Mouse (Mus musculus) embryonic facial prominence, embryonic 12.5 days (tissue): Measurements from ENCODE around the gene Pcdh8. TPM values are rescaled to one million over a fixed set of nuclear protein-coding genes. Genes with fewer than 3 reads are reported as not detected.

Experiments
- ATAC-seq: fragments of 200-750 bp; cut with Nextera tagmentation; 2 replicates; pipeline ENCODE4 v1.8.0; 2017; ENCODE audit not compliant: insufficient number of reproducible peaks, insufficient read depth, low FRiP score, low TSS enrichment
- H3K27ac ChIP-seq: fragments of 300-500 bp; sonication (generic); 2 replicates; pipeline ENCODE4 v1.5.1; 2016; ENCODE audit warnings: mild to moderate bottlenecking
- H3K27me3 ChIP-seq: fragments of 300-500 bp; sonication (generic); 2 replicates; pipeline ENCODE4 v1.6.1; 2016; ENCODE audit warnings: mild to moderate bottlenecking, moderate library complexity
- H3K36me3 ChIP-seq: fragments of 300-500 bp; sonication (generic); 2 replicates; pipeline ENCODE4 v1.6.1; 2016; ENCODE audit warnings: mild to moderate bottlenecking
- H3K4me1 ChIP-seq: fragments of 300-500 bp; sonication (generic); 2 replicates; pipeline ENCODE4 v1.6.1; 2016
- H3K4me2 ChIP-seq: fragments of 300-500 bp; sonication (generic); replicated peaks from 2 replicates; pipeline ENCODE4 v1.6.1; 2016; ENCODE audit warnings: mild to moderate bottlenecking, moderate library complexity
- H3K4me3 ChIP-seq: fragments of 300-500 bp; sonication (generic); 2 replicates; pipeline ENCODE4 v1.5.1; 2016; ENCODE audit warnings: mild to moderate bottlenecking
- H3K9ac ChIP-seq: fragments of 300-500 bp; sonication (generic); 2 replicates; pipeline ENCODE4 v1.6.1; 2016; ENCODE audit warnings: mild to moderate bottlenecking, moderate library complexity
- H3K9me3 ChIP-seq: fragments of 300-500 bp; sonication (generic); 2 replicates; pipeline ENCODE4 v1.6.1; 2016; ENCODE audit warnings: mild to moderate bottlenecking, moderate library complexity
- whole genome bisulfite sequencing: fragments of 180-500 bp; shearing (Covaris S2); methylation state at CpG from one replicate; pipeline ENCODE4 v1.1.7; 2016; 5-methylcytosine and 5-hydroxymethylcytosine counted together
- polyA plus RNA-seq: library from polyadenylated mRNA; unstranded; fragments of >200 nt; fragmentation: Nextera tagmentation; extraction: Ambion mirVana; gene quantifications from 2 replicates; pipeline ENCODE4 v1.2.1, GENCODE M21; 2016

The Pcdh8 gene
- 6.6 and 8.4 TPM in 2 replicates for polyA plus RNA-seq

GRCm38 (mm10) chr14:79771094-79771535, at the start of gene Pcdh8:
Gene Pcdh8, minus strand, starts transcription at chr14:79771312.
- peaks cover 41% of the 10 kb centered on the region for H3K4me1 ChIP-seq
- H3K27me3 ChIP-seq: peaks cover 89% of the 10 kb centered on the region
- WGBS: under 1% methylated on average over 30 of the region's 30 CpGs
- no peak within 1 kb of the TSS; the same call in 1 of the 2 replicates for H3K9ac ChIP-seq
- H3K4me2 ChIP-seq: peak within 1 kb of the TSS; percentile 48
- ATAC-seq: peak; percentile 89
- H3K4me3 ChIP-seq: peak within 1 kb of the TSS; percentile 34
- H3K9me3 ChIP-seq: no peaks in the 10 kb centered on the region
- no peak within 1 kb of the TSS for H3K27ac ChIP-seq
- no peaks in the 10 kb centered on the region for H3K36me3 ChIP-seq

GRCm38 (mm10) chr14:79814709-79815108, 43.6 kb upstream of the Pcdh8 start:
- WGBS: 63% methylated on average over 8 of the region's 8 CpGs
- Histone ChIP-seq H3K36me3 (no peaks in the 10 kb centered on the region), H3K9me3 (no peaks in the 10 kb centered on the region), H3K27me3 (no peaks in the 10 kb centered on the region), H3K4me1 (no peaks in the 10 kb centered on the region), H3K9ac (no peak overlapping the region), H3K4me3 (no peak overlapping the region), H3K27ac (no peak overlapping the region), H3K4me2 (no peak overlapping the region)
- no peak for ATAC-seq

- no peak overlapping the region for H3K27ac ChIP-seq
- no peaks in the 10 kb centered on the region for H3K27me3 ChIP-seq
- no peaks in the 10 kb centered on the region for H3K9me3 ChIP-seq
- H3K36me3 ChIP-seq: no peaks in the 10 kb centered on the region
- H3K4me1 ChIP-seq: no peaks in the 10 kb centered on the region
- 44% methylated on average over 1 of the region's 1 CpGs for WGBS
- H3K4me3 ChIP-seq: no peak overlapping the region
- no peak overlapping the region for H3K4me2 ChIP-seq
- ATAC-seq: no peak
- H3K9ac ChIP-seq: no peak overlapping the region
These were observed 43.0 kb upstream of the Pcdh8 start for GRCm38 (mm10) chr14:79814084-79814483.

- no peak for ATAC-seq
- no peak overlapping the region for H3K9ac ChIP-seq
- H3K9me3 ChIP-seq: no peaks in the 10 kb centered on the region
- H3K36me3 ChIP-seq: no peaks in the 10 kb centered on the region
- H3K4me3 ChIP-seq: no peak overlapping the region
- no peak overlapping the region for H3K4me2 ChIP-seq
- H3K27me3 ChIP-seq: no peaks in the 10 kb centered on the region
- 74% methylated on average over 8 of the region's 8 CpGs for WGBS
- no peak overlapping the region for H3K27ac ChIP-seq
- no peaks in the 10 kb centered on the region for H3K4me1 ChIP-seq
These were observed 22.1 kb upstream of the Pcdh8 start for GRCm38 (mm10) chr14:79793179-79793578.

GRCm38 (mm10) chr14:79789535-79789934, 18.4 kb upstream of the Pcdh8 start:
- Histone ChIP-seq H3K4me2 (no peak overlapping the region), H3K36me3 (no peaks in the 10 kb centered on the region), H3K4me1 (no peaks in the 10 kb centered on the region), H3K9ac (no peak overlapping the region), H3K9me3 (no peaks in the 10 kb centered on the region), H3K27ac (no peak overlapping the region), H3K4me3 (no peak overlapping the region), H3K27me3 (no peaks in the 10 kb centered on the region)
- ATAC-seq: no peak
- WGBS: 53% methylated on average over 4 of the region's 4 CpGs

- 66% methylated on average over 2 of the region's 2 CpGs for WGBS
- Histone ChIP-seq H3K4me1 (no peaks in the 10 kb centered on the region), H3K4me2 (no peak overlapping the region), H3K27ac (no peak overlapping the region), H3K9me3 (no peaks in the 10 kb centered on the region), H3K36me3 (no peaks in the 10 kb centered on the region), H3K4me3 (no peak overlapping the region), H3K9ac (no peak overlapping the region), H3K27me3 (no peaks in the 10 kb centered on the region)
- ATAC-seq: no peak
These were observed 17.6 kb upstream of the Pcdh8 start for GRCm38 (mm10) chr14:79788656-79789204.

- H3K4me3 ChIP-seq: no peak overlapping the region
- H3K27ac ChIP-seq: no peak overlapping the region
- no peaks in the 10 kb centered on the region for H3K9me3 ChIP-seq
- no peak overlapping the region for H3K4me2 ChIP-seq
- no peaks in the 10 kb centered on the region for H3K36me3 ChIP-seq
- H3K27me3 ChIP-seq: no peaks in the 10 kb centered on the region
- no peaks in the 10 kb centered on the region for H3K4me1 ChIP-seq
- no peak for ATAC-seq
- no peak overlapping the region for H3K9ac ChIP-seq
- 77% methylated on average over 6 of the region's 6 CpGs for WGBS
These were observed 16.8 kb upstream of the Pcdh8 start for GRCm38 (mm10) chr14:79787918-79788317.

GRCm38 (mm10) chr14:79785400-79785799, 14.3 kb upstream of the Pcdh8 start:
- H3K27ac ChIP-seq: no peak overlapping the region
- 36% methylated on average over 4 of the region's 4 CpGs for WGBS
- H3K4me3 ChIP-seq: no peak overlapping the region
- ATAC-seq: no peak
- H3K27me3 ChIP-seq: peaks cover 2% of the 10 kb centered on the region; the same call in 1 of the 2 replicates
- no peak overlapping the region for H3K4me2 ChIP-seq
- no peaks in the 10 kb centered on the region for H3K36me3 ChIP-seq
- no peaks in the 10 kb centered on the region for H3K9me3 ChIP-seq
- H3K4me1 ChIP-seq: no peaks in the 10 kb centered on the region
- no peak overlapping the region for H3K9ac ChIP-seq

GRCm38 (mm10) chr14:79780889-79781288, 9.8 kb upstream of the Pcdh8 start:
- peaks cover 10% of the 10 kb centered on the region; the same call in 1 of the 2 replicates for H3K27me3 ChIP-seq

GRCm38 (mm10) chr14:79780332-79780731, 9.2 kb upstream of the Pcdh8 start:
- no peaks in the 10 kb centered on the region for H3K9me3 ChIP-seq
- WGBS: 32% methylated on average over 6 of the region's 6 CpGs
- H3K36me3 ChIP-seq: no peaks in the 10 kb centered on the region
- H3K4me2 ChIP-seq: no peak overlapping the region
- no peak for ATAC-seq
- H3K9ac ChIP-seq: no peak overlapping the region
- H3K4me3 ChIP-seq: no peak overlapping the region
- H3K27ac ChIP-seq: no peak overlapping the region
- peaks cover 15% of the 10 kb centered on the region for H3K27me3 ChIP-seq
- no peaks in the 10 kb centered on the region for H3K4me1 ChIP-seq

More at GRCm38 (mm10) chr14:79780889-79781288, 9.8 kb upstream of the Pcdh8 start:
- Histone ChIP-seq H3K9me3 (no peaks in the 10 kb centered on the region), H3K4me3 (no peak overlapping the region), H3K4me1 (no peaks in the 10 kb centered on the region), H3K36me3 (no peaks in the 10 kb centered on the region), H3K9ac (no peak overlapping the region), H3K4me2 (no peak overlapping the region), H3K27ac (no peak overlapping the region)
- ATAC-seq: no peak
- 71% methylated on average over 1 of the region's 1 CpGs for WGBS

GRCm38 (mm10) chr14:79779841-79780240, 8.7 kb upstream of the Pcdh8 start:
- Histone ChIP-seq H3K36me3 (no peaks in the 10 kb centered on the region), H3K27me3 (peaks cover 20% of the 10 kb centered on the region), H3K9ac (no peak overlapping the region), H3K4me3 (no peak overlapping the region), H3K27ac (no peak overlapping the region), H3K4me1 (no peaks in the 10 kb centered on the region), H3K9me3 (no peaks in the 10 kb centered on the region), H3K4me2 (no peak overlapping the region)
- 64% methylated on average over 4 of the region's 4 CpGs for WGBS
- no peak for ATAC-seq

- under 1% methylated on average over 44 of the region's 44 CpGs for WGBS
- Histone ChIP-seq H3K9me3 (no peaks in the 10 kb centered on the region), H3K9ac (peak overlapping the region; percentile 25; the same call in 1 of the 2 replicates), H3K27me3 (peaks cover 74% of the 10 kb centered on the region), H3K4me2 (peak overlapping the region; percentile 75), H3K4me3 (peak overlapping the region; percentile 35), H3K27ac (no peak overlapping the region), H3K4me1 (peaks cover 34% of the 10 kb centered on the region), H3K36me3 (no peaks in the 10 kb centered on the region)
- ATAC-seq: no peak
These were observed 2.6 kb upstream of the Pcdh8 start for GRCm38 (mm10) chr14:79773425-79774391.
